Mouse (Mus musculus) heart, embryonic 16.5 days (tissue): ENCODE data around the gene Ank3. TPM values are rescaled to one million over a fixed set of nuclear protein-coding genes. Genes with fewer than 3 reads are reported as not detected.

ENCODE experiments used
- ATAC-seq: fragments of 200-750 bp; cut with Nextera tagmentation; replicated peaks from 2 replicates; pipeline ENCODE4 v1.8.0; 2017; ENCODE audit warnings: moderate number of reproducible peaks; ENCODE audit not compliant: insufficient read depth, low FRiP score; ENCODE audit errors: extremely low read depth
- H3K27ac ChIP-seq: fragments of 300-500 bp; sonication (generic); 2 replicates; pipeline ENCODE4 v1.5.1; 2014; ENCODE audit warnings: mild to moderate bottlenecking, low read length, control low read depth, moderate library complexity
- H3K27me3 ChIP-seq: fragments of 300-500 bp; sonication (generic); 2 replicates; pipeline ENCODE4 v1.6.1; 2014; ENCODE audit warnings: low read length, mixed read lengths; ENCODE audit not compliant: control insufficient read depth, insufficient read depth
- H3K36me3 ChIP-seq: fragments of 300-500 bp; sonication (generic); 2 replicates; pipeline ENCODE4 v1.6.1; 2014; ENCODE audit not compliant: control insufficient read depth, insufficient read depth
- H3K4me1 ChIP-seq: fragments of 300-500 bp; sonication (generic); 2 replicates; pipeline ENCODE4 v1.6.1; 2014; ENCODE audit warnings: low read length, mixed read lengths; ENCODE audit not compliant: control insufficient read depth, insufficient read depth
- H3K4me2 ChIP-seq: fragments of 300-500 bp; sonication (generic); 2 replicates; pipeline ENCODE4 v1.6.1; 2014; ENCODE audit warnings: low read depth, mild to moderate bottlenecking, control low read depth, low read length
- H3K4me3 ChIP-seq: fragments of 300-500 bp; sonication (generic); 2 replicates; pipeline ENCODE4 v1.5.1; 2014; ENCODE audit warnings: mild to moderate bottlenecking, control low read depth, low read length
- H3K9ac ChIP-seq: fragments of 300-500 bp; sonication (generic); 2 replicates; pipeline ENCODE4 v1.6.1; 2014; ENCODE audit warnings: low read length, control low read depth
- H3K9me3 ChIP-seq: fragments of 300-500 bp; sonication (generic); replicated peaks from 2 replicates; pipeline ENCODE4 v1.6.1; 2016; ENCODE audit warnings: low read length; ENCODE audit not compliant: control insufficient read depth
- WGBS: fragments of 180-500 bp; shearing (Covaris S2); extraction: QIAGEN DNeasy Blood & Tissue Kit; methylation state at CpG from one replicate; pipeline ENCODE4 v1.1.7; 2014; 5-methylcytosine and 5-hydroxymethylcytosine counted together
- polyA plus RNA-seq: library from polyadenylated mRNA; unstranded; fragments of >200 nt; fragmentation: Nextera tagmentation; extraction: Ambion mirVana; gene quantifications from 2 replicates; pipeline ENCODE4 v1.2.1, GENCODE M21; 2015

Gene Ank3
- polyA plus RNA-seq, 1 experiment from 2014 or later, result 33.2 TPM

DNA sequence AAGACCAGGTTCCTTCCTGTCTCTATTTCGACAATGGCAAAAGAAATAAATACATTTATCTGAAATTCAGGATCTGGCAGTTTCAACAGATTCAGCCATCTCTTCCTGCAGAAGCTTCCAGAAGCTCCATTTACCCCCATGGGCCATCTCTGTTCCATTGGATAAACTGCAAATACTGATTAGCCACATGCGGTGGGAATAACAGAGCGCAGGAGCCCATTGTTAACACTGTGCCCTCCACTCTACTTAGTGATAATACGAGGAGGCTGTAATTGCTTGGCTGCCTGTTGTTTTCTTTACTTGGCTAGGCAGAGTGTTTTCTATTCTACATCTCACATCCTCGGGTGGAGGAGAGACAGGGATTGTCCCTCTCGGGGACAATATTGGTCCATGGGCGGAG is 174.5 kb downstream of the Ank3 start:
- Histone ChIP-seq H3K4me1 (peaks cover 50% of the 10 kb centered on the region), H3K27ac (no peak overlapping the region), H3K27me3 (no peaks in the 10 kb centered on the region), H3K9me3 (no peaks in the 10 kb centered on the region), H3K36me3 (no peaks in the 10 kb centered on the region), H3K4me2 (no peak overlapping the region), H3K9ac (no peak overlapping the region), H3K4me3 (no peak overlapping the region)
- 42% methylated on average over 7 of the region's 7 CpGs for WGBS
- ATAC-seq, result no peak

DNA sequence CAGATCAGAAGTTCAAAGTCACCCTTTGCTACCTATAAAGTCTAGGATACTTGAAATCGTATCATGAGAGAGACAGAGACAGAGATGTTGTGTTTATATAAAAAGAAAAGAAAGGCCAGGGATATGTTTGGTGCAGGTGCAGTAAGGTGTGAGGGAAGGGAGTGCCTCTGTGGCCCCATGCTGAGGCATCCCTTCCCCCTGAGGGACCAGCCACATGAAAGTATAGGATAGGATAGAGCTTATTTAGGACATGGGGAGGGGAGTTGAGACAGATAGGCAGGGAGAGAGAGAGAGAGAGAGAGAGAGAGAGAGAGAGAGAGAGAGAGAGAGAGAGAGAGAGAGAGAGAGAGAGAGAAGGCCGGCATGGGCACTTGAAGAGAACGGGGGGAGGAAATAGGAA is 175.2 kb downstream of the Ank3 start:
- Histone ChIP-seq H3K4me3 (no peak overlapping the region), H3K9ac (no peak overlapping the region), H3K4me1 (peaks cover 50% of the 10 kb centered on the region), H3K36me3 (no peaks in the 10 kb centered on the region), H3K4me2 (peak overlapping the region; percentile 31), H3K27ac (no peak overlapping the region), H3K27me3 (no peaks in the 10 kb centered on the region), H3K9me3 (no peaks in the 10 kb centered on the region)
- WGBS, result 11% methylated on average over 3 of the region's 3 CpGs
- no peak for ATAC-seq

DNA sequence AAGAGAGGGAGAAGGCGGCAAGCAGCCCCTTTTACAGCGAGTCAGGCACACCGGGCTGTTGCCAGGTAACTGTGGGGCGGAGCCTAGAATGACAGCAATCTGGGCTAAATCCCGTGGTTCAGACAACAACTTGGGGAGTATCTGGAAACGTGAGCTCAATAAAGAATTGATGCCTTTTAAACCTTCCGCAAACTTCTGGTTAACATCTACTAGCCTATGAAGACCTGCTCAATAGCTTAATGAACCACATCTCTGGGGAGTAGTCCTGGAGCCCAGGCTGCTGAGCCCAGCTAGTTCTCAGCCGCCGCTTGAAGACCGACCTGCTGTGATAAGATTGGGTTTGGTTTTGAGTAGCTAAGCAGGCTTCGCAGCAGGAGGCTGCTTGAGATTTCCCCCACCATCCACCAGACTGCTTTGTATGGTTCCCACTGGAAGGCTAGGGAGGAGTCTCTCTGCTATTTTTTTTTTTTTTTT is 175.7 kb downstream of the Ank3 start:
- Histone ChIP-seq H3K9me3 (no peaks in the 10 kb centered on the region), H3K27ac (no peak overlapping the region), H3K36me3 (no peaks in the 10 kb centered on the region), H3K4me1 (peaks cover 52% of the 10 kb centered on the region), H3K9ac (no peak overlapping the region), H3K4me3 (no peak overlapping the region), H3K27me3 (no peaks in the 10 kb centered on the region), H3K4me2 (peak overlapping the region; percentile 31)
- WGBS, result 8% methylated on average over 11 of the region's 11 CpGs
- ATAC-seq, result no peak

DNA sequence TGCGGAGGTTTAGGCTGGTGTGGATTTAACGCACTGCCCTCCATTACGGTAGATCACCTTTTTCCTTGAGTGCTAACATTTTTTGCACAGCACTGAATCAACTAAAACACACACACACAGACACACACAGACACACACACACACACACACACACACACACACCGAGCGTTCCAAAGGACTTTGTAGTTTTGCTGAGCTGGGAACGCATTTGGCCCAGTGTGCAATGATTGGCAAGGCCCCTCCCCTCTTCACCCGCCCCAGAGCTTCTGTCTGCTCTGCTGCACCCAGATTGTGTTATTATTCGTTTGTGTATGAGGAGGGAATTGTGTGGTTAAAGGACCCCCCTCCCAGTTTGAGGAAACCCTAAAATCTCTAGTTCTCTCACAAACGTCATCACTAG is 176.3 kb downstream of the Ank3 start:
- H3K4me1 ChIP-seq, result peaks cover 54% of the 10 kb centered on the region
- H3K9me3 ChIP-seq, result no peaks in the 10 kb centered on the region
- no peak for ATAC-seq
- H3K36me3 ChIP-seq, result no peaks in the 10 kb centered on the region
- no peak overlapping the region for H3K9ac ChIP-seq
- H3K27ac ChIP-seq, result no peak overlapping the region
- WGBS, result 62% methylated on average over 9 of the region's 9 CpGs
- H3K4me2 ChIP-seq, result no peak overlapping the region
- no peak overlapping the region for H3K4me3 ChIP-seq
- no peaks in the 10 kb centered on the region for H3K27me3 ChIP-seq

DNA sequence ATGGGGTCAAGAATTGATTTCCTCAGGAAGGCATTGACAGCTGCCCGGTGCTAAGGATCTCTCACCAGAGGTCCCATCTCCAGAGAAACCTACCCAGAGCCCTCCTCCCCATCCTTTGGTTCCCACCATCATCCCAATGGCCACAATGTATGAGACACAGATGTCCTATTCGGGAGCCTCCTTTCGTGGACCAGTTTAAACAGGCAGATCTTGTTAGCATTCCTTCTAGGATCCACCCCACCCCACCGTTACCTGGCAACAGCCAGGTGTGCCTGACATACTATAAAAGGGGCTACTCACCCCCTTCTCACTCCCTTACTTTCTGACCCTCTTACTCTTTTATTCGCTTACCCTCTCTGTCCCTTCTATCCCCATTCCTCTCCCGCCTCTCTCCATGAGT is 176.9 kb downstream of the Ank3 start:
- peaks cover 52% of the 10 kb centered on the region for H3K4me1 ChIP-seq
- no peaks in the 10 kb centered on the region for H3K36me3 ChIP-seq
- H3K27me3 ChIP-seq, result no peaks in the 10 kb centered on the region
- no peak overlapping the region for H3K4me3 ChIP-seq
- no peak overlapping the region for H3K27ac ChIP-seq
- ATAC-seq, result no peak
- WGBS, result 76% methylated on average over 6 of the region's 6 CpGs
- no peak overlapping the region for H3K9ac ChIP-seq
- no peaks in the 10 kb centered on the region for H3K9me3 ChIP-seq
- H3K4me2 ChIP-seq, result no peak overlapping the region

DNA sequence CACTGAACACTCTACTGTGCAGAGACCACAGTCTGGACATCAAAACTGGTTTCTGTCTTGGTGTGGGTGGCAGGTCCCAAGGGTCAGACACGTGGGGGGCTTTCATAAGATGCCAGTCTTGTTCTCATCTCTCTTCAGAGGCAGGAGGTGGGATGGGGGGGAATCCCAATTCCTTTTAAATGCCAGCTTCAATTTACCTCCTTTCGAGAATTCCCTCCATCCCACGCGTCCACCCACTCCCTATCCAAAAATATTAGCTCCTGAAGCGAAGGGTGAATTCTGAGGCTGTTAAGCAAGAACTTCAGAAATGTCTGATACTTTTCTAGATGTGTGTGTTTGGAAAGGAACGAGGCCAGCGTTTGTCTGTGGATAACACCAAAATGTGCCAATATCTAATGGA is 177.7 kb downstream of the Ank3 start:
- H3K4me2 ChIP-seq, result no peak overlapping the region
- no peaks in the 10 kb centered on the region for H3K36me3 ChIP-seq
- H3K4me3 ChIP-seq, result no peak overlapping the region
- ATAC-seq, result no peak
- no peaks in the 10 kb centered on the region for H3K27me3 ChIP-seq
- no peak overlapping the region for H3K27ac ChIP-seq
- peaks cover 44% of the 10 kb centered on the region for H3K4me1 ChIP-seq
- no peak overlapping the region for H3K9ac ChIP-seq
- 79% methylated on average over 7 of the region's 7 CpGs for WGBS
- H3K9me3 ChIP-seq, result no peaks in the 10 kb centered on the region

DNA sequence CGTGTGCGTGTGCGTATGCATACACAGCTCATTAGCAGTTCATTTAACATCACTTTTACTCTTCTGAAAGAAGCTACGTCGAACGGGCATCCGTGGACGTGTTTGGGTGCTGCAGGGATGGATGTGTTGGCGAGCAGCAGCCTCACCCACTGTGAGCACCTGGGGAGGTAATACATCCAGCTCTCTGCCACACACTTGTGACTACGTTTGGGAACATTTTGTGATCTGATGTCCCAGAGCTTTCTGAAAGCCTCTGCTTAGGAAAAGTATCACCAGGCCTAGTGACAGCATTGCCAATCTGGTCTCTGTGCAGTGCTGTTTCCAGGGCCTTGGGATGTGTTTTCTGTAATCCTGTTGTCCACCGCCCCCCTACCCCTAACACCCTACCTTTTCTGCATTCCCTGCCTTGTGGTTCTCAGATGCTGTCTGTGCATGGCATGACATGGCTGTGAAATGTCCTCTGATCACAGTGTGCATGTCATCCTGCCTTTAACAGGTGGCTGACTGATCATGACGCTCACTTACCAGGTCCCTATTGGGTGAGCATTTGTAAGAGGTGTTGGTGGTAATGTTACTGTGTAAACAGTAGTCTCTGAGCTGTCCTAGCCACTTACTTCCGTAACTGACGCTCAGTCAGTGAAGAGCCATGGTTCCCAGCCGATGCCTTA is 178.6 kb downstream of the Ank3 start:
- Histone ChIP-seq H3K27me3 (no peaks in the 10 kb centered on the region), H3K4me3 (no peak overlapping the region), H3K4me2 (no peak overlapping the region), H3K27ac (no peak overlapping the region), H3K9me3 (no peaks in the 10 kb centered on the region; the same call in 1 of the 2 replicates), H3K36me3 (no peaks in the 10 kb centered on the region), H3K9ac (no peak overlapping the region), H3K4me1 (peaks cover 35% of the 10 kb centered on the region)
- no peak for ATAC-seq
- WGBS, result 73% methylated on average over 15 of the region's 15 CpGs

DNA sequence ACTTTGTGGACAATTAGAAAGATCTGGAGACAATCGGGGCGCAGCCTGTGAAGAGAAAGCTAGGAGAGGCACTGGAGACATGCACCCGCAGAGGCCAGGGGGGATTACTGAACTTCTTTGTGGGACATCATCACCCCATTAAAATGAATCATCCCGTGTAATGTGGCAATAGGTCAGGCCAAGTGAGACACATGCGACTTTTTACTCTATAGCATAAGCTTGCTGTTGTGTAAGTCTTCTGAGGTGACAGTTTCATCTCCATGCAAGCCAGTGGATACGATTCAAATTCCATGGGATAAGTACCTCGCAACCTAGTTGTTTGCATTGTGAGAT is 179.1 kb downstream of the Ank3 start:
- ATAC-seq, result no peak
- peaks cover 31% of the 10 kb centered on the region for H3K4me1 ChIP-seq
- H3K27ac ChIP-seq, result no peak overlapping the region
- no peaks in the 10 kb centered on the region for H3K27me3 ChIP-seq
- H3K4me3 ChIP-seq, result no peak overlapping the region
- H3K36me3 ChIP-seq, result no peaks in the 10 kb centered on the region
- H3K9me3 ChIP-seq, result no peaks in the 10 kb centered on the region; the same call in 1 of the 2 replicates
- 81% methylated on average over 7 of the region's 7 CpGs for WGBS
- no peak overlapping the region for H3K9ac ChIP-seq
- no peak overlapping the region for H3K4me2 ChIP-seq

DNA sequence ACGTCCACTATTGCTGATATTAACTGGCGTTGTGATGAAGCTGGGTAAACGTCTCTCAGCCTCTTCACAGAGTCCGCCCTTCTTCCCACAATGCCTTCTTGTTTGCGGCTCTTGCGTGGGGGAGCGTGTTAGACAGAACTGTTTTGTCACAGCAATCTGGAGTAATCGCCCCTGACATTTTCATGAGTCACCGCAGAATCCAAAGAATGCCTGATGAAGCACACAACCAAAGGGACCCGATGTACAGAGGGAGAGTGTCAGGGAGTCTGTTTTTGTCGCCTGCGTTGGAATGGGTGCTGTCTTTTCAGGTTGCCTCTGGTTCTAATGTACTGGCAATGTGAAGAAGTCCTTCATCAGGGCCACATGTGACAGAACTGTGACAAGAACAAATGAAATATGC is 181.0 kb downstream of the Ank3 start:
- Histone ChIP-seq H3K27ac (peak overlapping the region; percentile 56), H3K9ac (peak overlapping the region; percentile 18; the same call in 1 of the 2 replicates)
- 0 out of 2 replicates have a peak, but pooled peaks have one; percentile 1 for ATAC-seq

More for the DNA sequence above, 181.0 kb downstream of the Ank3 start:
- Histone ChIP-seq H3K4me1 (peaks cover 31% of the 10 kb centered on the region), H3K4me2 (peak overlapping the region; percentile 10), H3K36me3 (no peaks in the 10 kb centered on the region), H3K4me3 (no peak overlapping the region), H3K9me3 (no peaks in the 10 kb centered on the region; the same call in 1 of the 2 replicates), H3K27me3 (no peaks in the 10 kb centered on the region)
- 35% methylated on average over 12 of the region's 12 CpGs for WGBS
